Mouse (Mus musculus) embryonic facial prominence, embryonic 13.5 days (tissue): ENCODE data around the gene Drosha. TPM values are rescaled to one million over a fixed set of nuclear protein-coding genes. Genes with fewer than 3 reads are reported as not detected.

Experiments
- ATAC-seq: fragments of 200-750 bp; cut with Nextera tagmentation; 2 replicates; pipeline ENCODE4 v1.8.0; 2017; ENCODE audit warnings: low read depth; ENCODE audit not compliant: insufficient number of reproducible peaks, insufficient read depth, low FRiP score, low TSS enrichment
- H3K27ac ChIP-seq: fragments of 300-500 bp; sonication (generic); 2 replicates; pipeline ENCODE4 v1.5.1; 2015; ENCODE audit warnings: moderate library complexity, mild to moderate bottlenecking, inconsistent platforms
- H3K27me3 ChIP-seq: fragments of 300-500 bp; sonication (generic); 2 replicates; pipeline ENCODE4 v1.6.1; 2015; ENCODE audit warnings: mild to moderate bottlenecking, inconsistent platforms
- H3K36me3 ChIP-seq: fragments of 300-500 bp; sonication (generic); 2 replicates; pipeline ENCODE4 v1.6.1; 2015; ENCODE audit warnings: mild to moderate bottlenecking, inconsistent platforms
- H3K4me1 ChIP-seq: fragments of 300-500 bp; sonication (generic); 2 replicates; pipeline ENCODE4 v1.6.1; 2015; ENCODE audit warnings: inconsistent platforms
- H3K4me2 ChIP-seq: fragments of 300-500 bp; sonication (generic); 2 replicates; pipeline ENCODE4 v1.6.1; 2015; ENCODE audit warnings: moderate library complexity, mild to moderate bottlenecking, inconsistent platforms
- H3K4me3 ChIP-seq: fragments of 300-500 bp; sonication (generic); 2 replicates; pipeline ENCODE4 v1.5.1; 2015; ENCODE audit warnings: mild to moderate bottlenecking, inconsistent platforms
- H3K9ac ChIP-seq: fragments of 300-500 bp; sonication (generic); 2 replicates; pipeline ENCODE4 v1.6.1; 2015; ENCODE audit warnings: mild to moderate bottlenecking, inconsistent platforms
- H3K9me3 ChIP-seq: fragments of 300-500 bp; sonication (generic); 2 replicates; pipeline ENCODE4 v1.6.1; 2016; ENCODE audit warnings: inconsistent platforms
- WGBS: fragments of 180-500 bp; shearing (Covaris S2); methylation state at CpG from one replicate; pipeline ENCODE4 v1.1.7; 2015; ENCODE audit warnings: mixed read lengths; 5-methylcytosine and 5-hydroxymethylcytosine counted together
- polyA plus RNA-seq: library from polyadenylated mRNA; unstranded; fragments of >200 nt; fragmentation: Nextera tagmentation; extraction: Ambion mirVana; gene quantifications from 2 replicates; pipeline ENCODE4 v1.2.1, GENCODE M21; 2015

Drosha gene
- polyA plus RNA-seq, 1 experiment from 2014 or later = 46.5 TPM

DNA sequence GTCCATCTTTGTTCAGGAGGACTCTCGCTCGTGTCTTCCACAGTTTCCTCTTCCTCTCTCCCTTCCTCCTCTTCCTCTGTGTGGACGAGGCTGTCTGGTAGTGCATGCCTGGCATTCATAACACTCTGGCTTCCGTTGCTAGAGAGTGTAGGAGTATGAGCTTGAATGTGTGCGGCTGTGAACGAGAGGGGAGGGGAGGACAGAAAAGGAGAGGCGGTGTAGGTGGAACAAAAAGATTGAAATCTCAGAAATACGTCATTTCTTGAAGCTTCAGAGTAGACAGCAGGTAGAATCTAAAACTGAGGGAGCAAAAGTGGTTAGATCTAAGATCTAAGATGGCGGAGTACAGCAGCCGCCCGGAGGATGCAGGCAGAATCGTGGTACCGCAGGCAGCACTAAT is 70.8 kb downstream of the Drosha start:
- no peaks in the 10 kb centered on the region for H3K4me1 ChIP-seq
- H3K27me3 ChIP-seq = no peaks in the 10 kb centered on the region
- peaks cover 78% of the 10 kb centered on the region for H3K36me3 ChIP-seq
- H3K9ac ChIP-seq = no peak overlapping the region
- no peak overlapping the region for H3K27ac ChIP-seq
- H3K4me2 ChIP-seq = no peak overlapping the region
- 94% methylated on average over 13 of the region's 13 CpGs for WGBS
- H3K4me3 ChIP-seq = no peak overlapping the region
- H3K9me3 ChIP-seq = no peaks in the 10 kb centered on the region
- no peak for ATAC-seq

DNA sequence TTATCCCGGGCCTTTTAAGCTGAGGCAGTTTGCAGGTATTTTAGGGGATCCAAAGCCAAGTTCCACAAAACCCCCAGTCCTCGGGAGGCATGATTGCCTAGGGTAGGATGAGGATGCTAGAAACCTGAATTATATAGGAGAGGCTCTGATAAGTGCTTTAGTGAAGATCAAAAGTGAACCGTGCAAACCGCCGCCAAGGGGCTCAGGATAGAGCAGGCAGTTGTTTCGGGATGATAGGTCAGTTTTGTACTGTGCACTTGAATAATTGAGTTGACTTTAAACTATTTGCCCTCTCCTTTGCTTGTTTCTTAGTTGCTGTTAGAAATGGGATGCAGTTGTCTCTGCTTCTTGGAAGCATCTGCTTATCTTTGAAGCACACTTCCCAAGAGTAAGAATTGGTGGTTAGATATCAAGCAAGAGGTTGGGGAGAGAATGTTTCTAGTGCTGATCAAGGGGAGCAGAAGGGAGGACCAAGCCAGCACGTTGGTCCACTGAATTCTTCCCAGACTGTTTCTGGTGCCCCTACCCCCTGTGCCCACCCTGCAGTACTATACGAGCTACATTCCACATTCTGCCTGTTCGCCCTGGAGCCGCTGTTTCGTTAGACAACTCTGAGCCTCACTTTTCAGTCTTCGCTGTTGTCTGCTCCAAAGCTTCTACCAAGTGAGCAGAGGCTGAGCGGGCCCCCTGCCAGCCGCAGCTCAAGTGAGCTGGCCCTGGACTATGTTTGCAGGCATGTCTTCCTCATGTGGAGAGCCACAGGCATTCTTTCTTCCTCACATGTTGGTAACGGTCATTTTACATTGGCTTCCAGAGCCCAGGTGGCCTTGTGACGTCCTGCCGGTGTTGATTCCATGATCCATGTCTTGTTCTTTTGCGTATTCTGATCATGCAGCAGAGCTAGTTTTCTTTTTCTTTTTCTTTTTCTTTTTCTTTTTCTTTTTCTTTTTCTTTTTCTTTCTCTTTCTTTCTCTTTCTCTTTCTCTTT is 71.7 kb downstream of the Drosha start:
- Histone ChIP-seq H3K27me3 (no peaks in the 10 kb centered on the region), H3K4me1 (no peaks in the 10 kb centered on the region), H3K4me2 (no peak overlapping the region), H3K9me3 (no peaks in the 10 kb centered on the region), H3K9ac (no peak overlapping the region), H3K36me3 (peaks cover 79% of the 10 kb centered on the region), H3K27ac (no peak overlapping the region), H3K4me3 (no peak overlapping the region)
- ATAC-seq = no peak
- 90% methylated on average over 18 of the region's 18 CpGs for WGBS

GRCm38 (mm10) chr15:12897831-12898230 is 73.2 kb downstream of the Drosha start:
- no peak overlapping the region for H3K27ac ChIP-seq
- no peaks in the 10 kb centered on the region for H3K4me1 ChIP-seq
- no peaks in the 10 kb centered on the region for H3K27me3 ChIP-seq
- no peaks in the 10 kb centered on the region for H3K9me3 ChIP-seq
- H3K4me2 ChIP-seq = no peak overlapping the region
- WGBS = 93% methylated on average over 8 of the region's 8 CpGs
- no peak overlapping the region for H3K4me3 ChIP-seq
- H3K36me3 ChIP-seq = peaks cover 84% of the 10 kb centered on the region
- ATAC-seq = no peak
- H3K9ac ChIP-seq = no peak overlapping the region

DNA sequence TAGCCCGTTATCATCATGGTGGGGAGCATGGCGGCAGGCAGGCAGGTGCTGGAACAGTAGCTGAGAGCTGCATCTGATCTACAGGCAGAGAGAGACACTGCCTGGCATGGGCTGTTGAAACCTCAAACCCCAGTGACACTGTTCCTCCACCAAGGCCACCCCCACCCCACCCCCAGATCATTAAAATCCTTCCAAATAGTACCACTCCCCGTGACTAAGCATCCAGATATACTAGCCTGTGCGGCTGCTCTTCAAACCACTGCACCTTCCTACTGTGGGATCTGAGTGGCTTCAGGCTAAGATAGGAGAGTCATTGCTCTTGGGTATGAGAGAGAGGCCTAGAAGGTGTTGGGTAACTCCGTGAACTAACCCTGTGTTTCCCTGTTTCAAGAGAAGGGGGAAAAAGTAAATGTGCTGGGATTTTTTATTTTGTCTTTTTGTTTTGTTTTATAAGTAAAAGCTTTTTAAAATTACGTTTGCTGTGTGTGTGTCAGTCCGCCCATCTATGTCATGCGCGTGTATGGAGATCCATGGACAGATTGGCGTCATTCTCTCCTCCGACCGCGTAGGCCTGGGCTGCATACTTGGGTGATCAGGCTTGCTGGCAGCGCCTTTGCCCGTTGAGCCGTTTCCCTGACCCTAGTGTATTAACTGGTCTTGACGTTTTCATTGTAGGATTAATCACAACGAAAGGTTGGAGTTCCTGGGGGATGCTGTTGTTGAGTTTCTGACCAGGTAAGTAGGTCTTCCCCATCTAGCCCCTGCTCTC is 76.0 kb downstream of the Drosha start:
- peaks cover 80% of the 10 kb centered on the region for H3K36me3 ChIP-seq
- WGBS = 89% methylated on average over 18 of the region's 18 CpGs
- no peaks in the 10 kb centered on the region for H3K27me3 ChIP-seq
- no peaks in the 10 kb centered on the region for H3K9me3 ChIP-seq
- no peak overlapping the region for H3K9ac ChIP-seq
- ATAC-seq = no peak
- H3K27ac ChIP-seq = no peak overlapping the region
- H3K4me3 ChIP-seq = no peak overlapping the region
- H3K4me2 ChIP-seq = no peak overlapping the region
- H3K4me1 ChIP-seq = no peaks in the 10 kb centered on the region

DNA sequence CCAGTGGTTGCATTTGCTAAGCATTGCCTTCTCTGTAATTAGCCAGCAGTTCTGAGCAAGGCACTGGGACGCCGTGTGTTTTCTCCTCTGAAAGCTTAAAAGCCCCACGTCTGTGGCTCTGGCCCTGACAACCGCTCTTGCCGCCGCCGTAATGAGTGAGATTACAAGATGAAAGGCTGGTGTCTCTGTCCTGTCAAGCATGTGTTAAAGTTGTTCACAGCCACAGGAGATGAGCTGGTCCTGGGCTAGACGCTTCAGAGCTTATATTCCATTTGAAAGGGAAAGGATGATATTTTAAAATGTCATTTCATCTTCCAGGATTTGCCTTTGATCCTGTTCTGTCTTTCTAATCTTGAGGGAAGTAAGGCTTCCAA is 76.6 kb downstream of the Drosha start:
- H3K4me1 ChIP-seq = no peaks in the 10 kb centered on the region
- ATAC-seq = no peak
- H3K9ac ChIP-seq = no peak overlapping the region
- H3K36me3 ChIP-seq = peaks cover 78% of the 10 kb centered on the region
- WGBS = 77% methylated on average over 8 of the region's 8 CpGs
- H3K4me2 ChIP-seq = no peak overlapping the region
- H3K4me3 ChIP-seq = no peak overlapping the region
- no peak overlapping the region for H3K27ac ChIP-seq
- H3K27me3 ChIP-seq = no peaks in the 10 kb centered on the region
- no peaks in the 10 kb centered on the region for H3K9me3 ChIP-seq

GRCm38 (mm10) chr15:12904442-12904841 is 79.8 kb downstream of the Drosha start:
- H3K27ac ChIP-seq = no peak overlapping the region
- peaks cover 69% of the 10 kb centered on the region for H3K36me3 ChIP-seq
- no peak overlapping the region for H3K9ac ChIP-seq
- no peak overlapping the region for H3K4me3 ChIP-seq
- 90% methylated on average over 6 of the region's 6 CpGs for WGBS
- no peaks in the 10 kb centered on the region for H3K9me3 ChIP-seq
- no peaks in the 10 kb centered on the region for H3K27me3 ChIP-seq
- ATAC-seq = no peak
- H3K4me1 ChIP-seq = no peaks in the 10 kb centered on the region
- H3K4me2 ChIP-seq = no peak overlapping the region

DNA sequence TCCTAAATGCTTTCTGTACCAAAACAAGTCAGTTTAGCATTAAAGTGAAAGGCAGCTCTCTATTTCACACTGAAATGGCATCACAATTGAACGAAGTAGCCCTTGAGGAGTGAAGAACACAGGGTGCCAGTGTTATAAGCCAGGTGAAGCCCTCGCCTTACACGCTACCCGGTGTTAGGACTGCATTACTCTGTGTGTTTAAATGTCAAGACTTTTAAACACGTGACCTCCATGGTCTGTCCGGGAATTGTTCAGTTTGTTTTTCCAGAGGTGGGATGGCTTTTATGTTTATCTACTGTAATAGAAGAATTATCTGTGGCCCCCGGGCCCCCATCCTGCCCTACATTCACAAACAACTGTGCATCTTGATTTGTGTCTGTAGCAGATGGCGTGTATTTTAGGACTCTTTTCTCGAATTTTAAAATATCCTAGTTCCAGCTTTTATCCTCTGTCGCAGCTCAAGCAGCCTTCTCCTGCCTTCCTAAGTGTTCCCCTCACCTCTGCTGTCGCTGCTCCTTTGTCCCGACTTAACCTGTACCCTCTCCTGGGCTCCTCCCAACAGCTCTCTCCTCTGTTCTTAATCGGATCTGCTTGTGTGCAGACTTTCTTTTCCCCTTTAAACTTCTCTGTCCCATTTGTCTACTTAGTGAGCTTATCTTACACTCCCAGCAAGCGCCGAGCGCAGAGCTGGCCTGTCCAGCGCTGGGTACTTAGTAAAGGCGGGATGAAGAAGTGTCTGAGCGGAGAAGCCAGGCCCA is 83.5 kb downstream of the Drosha start:
- Histone ChIP-seq H3K4me1 (no peaks in the 10 kb centered on the region), H3K27ac (no peak overlapping the region), H3K27me3 (no peaks in the 10 kb centered on the region), H3K9ac (no peak overlapping the region), H3K9me3 (no peaks in the 10 kb centered on the region), H3K4me2 (no peak overlapping the region), H3K4me3 (no peak overlapping the region), H3K36me3 (peaks cover 61% of the 10 kb centered on the region)
- no peak for ATAC-seq
- 90% methylated on average over 19 of the region's 19 CpGs for WGBS

DNA sequence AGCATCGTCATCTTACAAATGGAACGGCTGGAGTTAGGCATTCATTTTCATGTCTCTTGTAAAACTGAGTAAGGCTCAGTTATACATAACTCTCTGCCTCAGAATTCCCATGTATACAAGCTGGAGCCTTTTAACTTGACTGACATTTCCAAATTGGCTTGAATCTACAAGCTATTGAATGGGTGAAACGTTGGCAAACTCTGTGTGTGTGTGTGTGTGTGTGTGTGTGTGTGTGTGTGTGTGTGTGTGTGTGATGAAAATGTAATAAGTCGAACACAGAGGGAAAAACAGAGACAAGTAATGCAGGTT is 84.1 kb downstream of the Drosha start:
- Histone ChIP-seq H3K4me1 (no peaks in the 10 kb centered on the region), H3K9ac (no peak overlapping the region), H3K36me3 (peaks cover 61% of the 10 kb centered on the region), H3K4me3 (no peak overlapping the region), H3K9me3 (no peaks in the 10 kb centered on the region), H3K4me2 (no peak overlapping the region), H3K27me3 (no peaks in the 10 kb centered on the region), H3K27ac (no peak overlapping the region)
- WGBS = 82% methylated on average over 4 of the region's 4 CpGs
- no peak for ATAC-seq

- Histone ChIP-seq H3K4me3 (no peak overlapping the region), H3K27ac (no peak overlapping the region), H3K4me1 (no peaks in the 10 kb centered on the region), H3K36me3 (peaks cover 61% of the 10 kb centered on the region), H3K4me2 (no peak overlapping the region), H3K9ac (no peak overlapping the region), H3K27me3 (no peaks in the 10 kb centered on the region), H3K9me3 (no peaks in the 10 kb centered on the region)
- WGBS = 78% methylated on average over 7 of the region's 7 CpGs
- no peak for ATAC-seq
Observed at GRCm38 (mm10) chr15:12909171-12909570, 84.6 kb downstream of the Drosha start.

DNA sequence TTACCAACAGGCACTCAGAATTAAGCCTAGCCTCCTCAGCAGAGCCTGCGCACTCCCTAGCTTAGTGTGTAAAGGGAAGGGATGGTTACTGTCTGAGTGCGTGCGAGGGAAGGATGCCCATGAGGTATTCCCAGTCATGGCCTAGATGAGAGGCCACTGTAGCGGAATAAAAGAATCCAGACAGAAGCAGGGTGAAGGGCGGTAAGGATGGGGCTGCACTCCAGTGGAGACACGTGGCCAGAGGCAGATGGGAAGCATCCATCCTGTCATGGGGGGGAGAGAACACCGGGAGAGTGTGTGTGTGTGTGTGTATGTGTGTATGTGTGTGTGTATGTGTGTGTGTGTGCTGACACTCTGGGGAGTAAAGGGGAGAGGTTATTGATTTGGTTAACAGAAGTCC is 86.5 kb downstream of the Drosha start:
- Histone ChIP-seq H3K9ac (no peak overlapping the region), H3K4me3 (no peak overlapping the region), H3K4me1 (no peaks in the 10 kb centered on the region), H3K27ac (no peak overlapping the region), H3K4me2 (no peak overlapping the region), H3K9me3 (no peaks in the 10 kb centered on the region), H3K36me3 (peaks cover 58% of the 10 kb centered on the region), H3K27me3 (no peaks in the 10 kb centered on the region)
- ATAC-seq = no peak
- 88% methylated on average over 7 of the region's 7 CpGs for WGBS

- ATAC-seq = no peak
- 83% methylated on average over 10 of the region's 10 CpGs for WGBS
- Histone ChIP-seq H3K4me2 (no peak overlapping the region), H3K4me1 (peaks cover 1% of the 10 kb centered on the region; the same call in 1 of the 2 replicates), H3K27me3 (no peaks in the 10 kb centered on the region), H3K27ac (no peak overlapping the region), H3K4me3 (no peak overlapping the region), H3K9ac (no peak overlapping the region), H3K36me3 (peaks cover 77% of the 10 kb centered on the region), H3K9me3 (no peaks in the 10 kb centered on the region)
Observed at GRCm38 (mm10) chr15:12916314-12916815, 91.8 kb downstream of the Drosha start.
